ENCODE assay signal across 29 mouse cellular contexts in the genomic region with DNA sequence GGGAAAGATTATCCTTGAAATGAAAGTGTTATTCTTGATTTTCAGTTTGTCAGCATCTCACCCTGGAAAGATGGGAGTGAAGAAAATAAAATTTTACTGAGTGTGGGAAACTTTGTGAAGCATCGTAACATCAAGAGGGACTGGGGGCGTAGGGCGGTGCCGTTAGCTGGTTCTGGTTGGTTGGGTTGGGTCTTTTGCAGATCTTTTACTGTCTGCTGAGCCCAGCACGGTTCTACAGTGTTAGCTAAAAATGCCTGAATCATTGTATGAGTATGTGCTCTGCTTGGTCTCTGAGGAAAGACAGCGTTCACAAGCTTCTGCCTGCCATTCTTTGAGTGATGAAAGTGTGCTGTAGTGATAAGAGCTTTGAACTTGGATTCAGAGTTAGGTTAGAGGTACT. TPM values are rescaled to one million over a fixed set of nuclear protein-coding genes. Genes with fewer than 3 reads are reported as not detected.
DNase-seq lines count a peak whose midpoint lies in the region; ATAC-seq and TF ChIP-seq lines count a peak whose summit lies in the region.
"Had no signal": no experiment of that assay in that cellular context is flagged by ENCODE, and none has a peak within 500 bp of the region (broad histone marks: within the 10 kb centered on the region; RNA-seq: fewer than 3 reads in every experiment).

No protein-coding gene starts in this region.

- no peak overlapping the region for H3K9ac ChIP-seq in heart, embryonic 13.5 days
- H3K9ac ChIP-seq in heart, adult 2 months (ENCODE audit: low read depth, low read length), result no peak overlapping the region
- H3K9ac ChIP-seq: forebrain, embryonic 13.5 days; hindbrain, embryonic 13.5 days had no signal

- peak overlapping the region; percentile 42; the same call in 1 of the 2 replicates for H3K27ac ChIP-seq in heart, embryonic 10.5 days
- no peak overlapping the region for H3K27ac ChIP-seq in heart, embryonic 13.5 days (replicated peaks)
- no peak overlapping the region for H3K27ac ChIP-seq in heart, adult 2 months
- H3K27ac ChIP-seq: forebrain, embryonic 10.5 days; forebrain, embryonic 13.5 days; hindbrain, embryonic 10.5 days; hindbrain, embryonic 13.5 days had no signal

- no peak for TF ChIP-seq POLR2A in heart, adult 2 months (IDR thresholded peaks at IDR 0.05; ENCODE audit: insufficient read depth, low read depth, low read length)

- intact Hi-C loops in heart, postnatal 36 days (cut with DNase I), result no loop called here
- intact Hi-C loops in heart, adult 2 months (cut with DNase I), result no loop called here

- H3K4me3 ChIP-seq in heart, embryonic 10.5 days, result no peak overlapping the region
- H3K4me3 ChIP-seq in heart, embryonic 13.5 days, result no peak overlapping the region
- no peak overlapping the region for H3K4me3 ChIP-seq in heart, adult 2 months
- H3K4me3 ChIP-seq: forebrain, embryonic 10.5 days; forebrain, embryonic 13.5 days; hindbrain, embryonic 10.5 days; hindbrain, embryonic 13.5 days had no signal

- TF ChIP-seq EP300 in heart, adult 2 months (IDR thresholded peaks at IDR 0.05; ENCODE audit: insufficient read depth, low read depth, low read length), result no peak

- H3K9me3 ChIP-seq in heart, embryonic 10.5 days, result peaks cover 8% of the 10 kb centered on the region
- H3K9me3 ChIP-seq in heart, embryonic 13.5 days, result peaks cover 7% of the 10 kb centered on the region

- H3K36me3 ChIP-seq in heart, embryonic 10.5 days, result no peaks in the 10 kb centered on the region
- H3K36me3 ChIP-seq in heart, embryonic 13.5 days, result 0 out of 2 replicates have a peak, but pooled peaks cover 3% of the 10 kb centered on the region
- no peaks in the 10 kb centered on the region for H3K36me3 ChIP-seq in heart, adult 2 months (ENCODE audit: control insufficient read depth, insufficient read depth, low read length)
- H3K36me3 ChIP-seq: forebrain, embryonic 10.5 days; G1E; hindbrain, embryonic 10.5 days; hindbrain, embryonic 13.5 days had no signal

- 65% methylated on average over 6 of the region's 6 CpGs for WGBS in heart, embryonic 10.5 days
- WGBS in heart, embryonic 13.5 days, result 50% methylated on average over 6 of the region's 6 CpGs
- WGBS in heart, adult 2 months, result 70% methylated on average over 6 of the region's 6 CpGs

- DNase-seq in heart, embryonic 10.5 days (ENCODE audit: low spot score), result no peak
- DNase-seq in heart, postnatal 36 days, result no peak
- no peak for DNase-seq in heart, adult 2 months
- DNase-seq in Muller cell, postnatal 12 days (ENCODE audit: inconsistent ontology term), result peak; percentile 52
- DNase-seq: adrenal gland, adult 8-10 months; adrenal gland, postnatal 25 days; cerebellum, adult 18-20 months; cerebellum, adult 9-10 months; cerebellum, postnatal 14 days; gastrocnemius, postnatal 10 days; gastrocnemius, postnatal 36 days; heart, postnatal 14 days; kidney, adult 18-20 months had no signal

- TF ChIP-seq CTCF in heart, adult 2 months (IDR thresholded peaks at IDR 0.05), result no peak

- ATAC-seq in heart, embryonic 13.5 days (ENCODE audit: extremely low read depth, insufficient number of reproducible peaks, low FRiP score, low TSS enrichment), result no peak
- no peak for ATAC-seq in cerebellum, adult (ENCODE audit: insufficient number of reproducible peaks, low FRiP score, low TSS enrichment)
- ATAC-seq: activated CD4-positive, CD25-positive, alpha-beta regulatory T cell, adult 4 months; forebrain, embryonic 13.5 days; forebrain, embryonic 16.5 days; hindbrain, embryonic 16.5 days; intestine, embryonic 16.5 days had no signal

- H3K4me2 ChIP-seq in heart, embryonic 13.5 days, result peak overlapping the region; percentile 19; the same call in 1 of the 2 replicates
- H3K4me2 ChIP-seq: forebrain, embryonic 13.5 days; hindbrain, embryonic 13.5 days had no signal

- no peaks in the 10 kb centered on the region for H3K79me2 ChIP-seq in heart, adult 2 months (replicated peaks; ENCODE audit: control insufficient read depth, insufficient read depth, low read length)

- peaks cover 18% of the 10 kb centered on the region; the same call in 1 of the 2 replicates for H3K4me1 ChIP-seq in heart, embryonic 10.5 days
- H3K4me1 ChIP-seq in heart, embryonic 13.5 days, result peaks cover 31% of the 10 kb centered on the region
- no peaks in the 10 kb centered on the region for H3K4me1 ChIP-seq in heart, adult 2 months (ENCODE audit: control insufficient read depth, insufficient read depth, low read length)
- H3K4me1 ChIP-seq: hindbrain, embryonic 13.5 days had no signal

- no peaks in the 10 kb centered on the region for H3K27me3 ChIP-seq in heart, embryonic 10.5 days (ENCODE audit: insufficient read depth, poor library complexity, severe bottlenecking)
- H3K27me3 ChIP-seq in heart, embryonic 13.5 days (replicated peaks), result no peaks in the 10 kb centered on the region
- no peaks in the 10 kb centered on the region for H3K27me3 ChIP-seq in heart, adult 2 months (ENCODE audit: control insufficient read depth, insufficient read depth, low read length)
- H3K27me3 ChIP-seq: forebrain, embryonic 13.5 days; hindbrain, embryonic 13.5 days had no signal

RNA-seq across cellular contexts. Expression of a gene that starts 13.9 kb away (rescaled TPM):
- polyA plus RNA-seq in heart, embryonic 10.5 days (2016; fragmentation: Nextera tagmentation; extraction: Ambion mirVana), result 67.3 and 88.3 TPM in 2 replicates
- 100 to 1,000 TPM; 111 to 115 TPM for total RNA-seq in heart, postnatal 36 days (2021)
- 47.0 and 48.6 TPM in 2 replicates for polyA plus RNA-seq in heart, embryonic 13.5 days (2015; fragmentation: Nextera tagmentation; extraction: Ambion mirVana)
- 100 to 1,000 TPM; 102 to 128 TPM for total RNA-seq in heart, adult 2 months (2021)
- polyA plus RNA-seq in heart, adult 2 months (2012; rRNA removed), result 15.4 and 33.7 TPM in 2 replicates

RNA-seq across cellular contexts. Expression of a gene that starts 24.5 kb away (rescaled TPM):
- not detected in 2 replicates for polyA plus RNA-seq in heart, embryonic 10.5 days (2016; fragmentation: Nextera tagmentation; extraction: Ambion mirVana)
- 1 to 10 TPM; 2.5 to 3.4 TPM for total RNA-seq in heart, postnatal 36 days (2021)
- not detected in 2 replicates for polyA plus RNA-seq in heart, embryonic 13.5 days (2015; fragmentation: Nextera tagmentation; extraction: Ambion mirVana)
- total RNA-seq in heart, adult 2 months (2021), result 1 to 10 TPM; 2.0 TPM
- 0.47 and 0.76 TPM in 2 replicates for polyA plus RNA-seq in heart, adult 2 months (2012; rRNA removed)
- total RNA-seq: adrenal gland, adult 8-10 months; adrenal gland, postnatal 25 days; gastrocnemius, adult 18-20 months; gastrocnemius, postnatal 10 days; gastrocnemius, postnatal 36 days; granulocyte monocyte progenitor cell, adult 5-6 weeks had no signal
- polyA plus RNA-seq: activated CD4-positive, CD25-positive, alpha-beta regulatory T cell, adult 4 months; brain, embryonic 14.5 days; embryonic facial prominence, embryonic 11.5 days; embryonic facial prominence, embryonic 14.5 days; forebrain, embryonic 10.5 days; forebrain, embryonic 13.5 days; forebrain, embryonic 16.5 days; G1E; hindbrain, embryonic 10.5 days; hindbrain, embryonic 13.5 days; hindbrain, embryonic 16.5 days; intestine, embryonic 16.5 days had no signal
